Mouse (Mus musculus): ENCODE data around the gene Ccdc13.
A peak's percentile ranks its signal among the peaks of the same experiment; 100 is the strongest.

The Ccdc13 gene

DNA sequence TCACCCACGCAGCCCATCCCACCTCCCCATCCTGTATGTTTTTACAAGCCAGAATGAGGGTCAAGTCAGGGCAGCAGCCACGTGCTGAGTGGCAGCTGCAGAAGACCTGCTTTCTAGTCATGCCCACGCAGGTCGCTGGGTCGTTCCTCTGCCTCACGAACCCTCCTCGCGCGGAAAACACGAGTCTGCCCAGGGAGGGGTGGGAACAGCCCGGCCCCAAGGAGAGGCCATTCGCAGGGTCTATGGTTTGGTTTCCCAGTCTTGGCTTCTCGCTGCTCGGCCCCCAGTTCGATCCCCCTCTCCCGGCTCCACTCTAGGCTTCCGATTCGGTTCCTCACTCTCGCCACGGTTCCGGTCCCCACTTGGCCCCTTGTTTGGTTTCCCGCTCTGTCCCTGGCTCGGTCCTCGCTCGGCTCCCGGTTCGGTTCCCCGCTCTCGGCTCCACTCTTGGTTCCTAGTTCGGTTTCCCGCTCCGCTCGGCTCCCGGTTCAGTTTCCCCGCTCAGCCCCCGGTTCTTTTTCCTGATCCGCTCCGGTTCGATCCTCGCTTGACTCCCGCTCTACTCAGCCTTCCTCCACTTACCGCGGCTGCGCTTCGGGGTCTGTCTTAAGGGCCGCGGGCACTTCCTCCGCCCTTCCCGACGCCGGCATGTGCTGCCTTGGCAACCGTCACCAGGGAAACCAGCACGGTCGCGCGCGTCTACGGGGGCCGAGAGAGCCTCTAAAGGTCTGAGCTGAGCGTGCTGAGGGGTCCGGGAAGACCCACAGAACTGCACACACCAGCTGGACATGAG lies at the start of gene Ccdc13:
Ccdc13 (minus strand) TSS at position 633 of the 793 bp plus-strand sequence.
- peak; percentile 64 to 70 for DNase-seq

DNA sequence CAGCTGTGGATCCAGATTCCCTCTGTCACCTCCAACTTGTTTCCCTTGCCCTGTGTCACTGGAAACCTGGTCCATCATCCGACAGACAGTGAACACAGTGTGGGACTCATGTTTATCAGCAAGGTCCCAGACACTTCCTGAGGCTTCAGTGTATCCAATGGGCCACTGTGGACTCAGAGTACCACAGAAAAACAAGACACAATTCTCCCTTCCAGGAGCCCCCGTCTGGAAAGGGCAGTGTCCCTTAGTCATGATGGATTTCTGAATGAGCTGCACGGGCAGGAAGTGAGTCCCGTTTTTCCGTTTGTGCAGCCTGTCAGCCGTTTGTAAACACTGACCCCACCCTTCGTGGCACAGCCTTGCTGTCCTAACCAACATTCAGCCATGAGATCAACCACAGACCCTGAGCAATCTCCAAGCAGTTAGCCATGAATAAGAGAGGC lies 42.8 kb upstream of the Ccdc13 start:
- no peak for DNase-seq

- DNase-seq = no peak
These were observed 42.0 kb upstream of the Ccdc13 start for GRCm38 (mm10) chr9:121881301-121881700.

DNA sequence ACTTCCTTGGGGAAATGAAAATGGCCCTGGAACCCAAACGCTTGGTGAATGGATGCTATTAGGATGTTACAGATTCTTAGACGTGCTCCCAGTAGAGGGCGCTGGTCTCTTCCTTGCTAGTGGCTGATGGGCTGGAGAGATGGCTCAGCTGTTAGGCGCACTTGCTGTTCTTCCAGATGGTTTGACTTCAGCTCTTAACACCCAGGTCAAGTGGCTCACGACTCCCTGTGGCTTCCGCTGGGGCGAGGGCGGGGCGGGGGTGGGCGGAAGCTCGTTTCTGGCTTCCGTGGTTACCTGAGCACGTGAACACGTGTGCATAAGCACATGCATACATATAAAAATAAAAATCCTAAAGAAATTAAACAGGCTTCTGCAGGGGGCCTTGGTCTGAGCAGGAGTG lies 41.6 kb upstream of the Ccdc13 start:
- peak; percentile 50 to 66 for DNase-seq

GRCm38 (mm10) chr9:121877052-121877740 lies 37.9 kb upstream of the Ccdc13 start:
- DNase-seq = no peak

- no peak for DNase-seq
These were observed 34.3 kb upstream of the Ccdc13 start for GRCm38 (mm10) chr9:121873578-121873977.

GRCm38 (mm10) chr9:121872062-121872683 lies 32.9 kb upstream of the Ccdc13 start:
- DNase-seq = no peak

GRCm38 (mm10) chr9:121869973-121870515 lies 30.8 kb upstream of the Ccdc13 start:
- no peak for DNase-seq

DNA sequence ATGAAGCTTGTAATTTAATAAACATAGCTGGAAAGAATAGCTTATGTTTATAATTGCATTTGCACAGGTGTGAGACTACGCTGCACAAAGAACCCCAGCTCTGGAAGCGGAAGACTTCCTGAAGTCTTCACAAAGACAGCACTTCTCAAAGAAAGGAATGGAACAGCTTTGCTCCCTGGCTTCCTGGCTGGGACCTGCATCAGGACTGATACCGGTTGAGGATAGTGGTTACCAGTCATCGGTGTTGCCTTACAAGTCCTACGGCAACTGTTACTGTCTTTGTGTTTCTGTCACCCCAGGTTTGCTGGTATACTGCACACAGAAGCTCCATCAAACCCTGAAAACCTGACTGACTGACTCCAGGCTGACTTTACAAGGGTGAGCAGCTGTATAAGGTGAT lies 30.2 kb upstream of the Ccdc13 start:
- DNase-seq = no peak

GRCm38 (mm10) chr9:121868236-121868635 lies 29.0 kb upstream of the Ccdc13 start:
- DNase-seq = no peak

DNA sequence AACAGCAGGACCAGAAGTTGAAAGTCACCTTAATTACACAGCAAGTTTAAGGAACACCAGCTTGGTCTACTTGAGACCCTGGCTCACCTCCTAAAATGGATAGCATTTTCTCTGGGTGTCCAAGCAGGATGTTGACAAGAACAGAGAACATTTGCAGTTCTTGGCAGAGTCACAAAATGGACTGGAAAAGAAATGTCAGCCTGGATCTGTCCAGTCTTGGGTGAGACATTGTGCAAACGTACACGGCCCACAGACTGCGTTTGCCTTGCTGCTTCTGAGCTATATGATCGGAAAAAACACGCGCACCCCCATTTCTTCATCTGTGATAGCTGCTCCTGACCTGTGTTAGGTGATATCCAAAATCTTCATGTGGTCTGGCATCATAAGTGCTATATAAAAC lies 28.4 kb upstream of the Ccdc13 start:
- DNase-seq = no peak

GRCm38 (mm10) chr9:121865425-121866008 lies 26.3 kb upstream of the Ccdc13 start:
- no peak for DNase-seq

- no peak for DNase-seq
These were observed 25.6 kb upstream of the Ccdc13 start for GRCm38 (mm10) chr9:121864837-121865236.

GRCm38 (mm10) chr9:121860921-121861320 lies 21.7 kb upstream of the Ccdc13 start:
- DNase-seq = no peak

GRCm38 (mm10) chr9:121859345-121859744 lies 20.1 kb upstream of the Ccdc13 start:
- DNase-seq = no peak

- no peak for DNase-seq
These were observed 18.9 kb upstream of the Ccdc13 start, which contains the start of gene Higd1a for GRCm38 (mm10) chr9:121858153-121858488. Gene Higd1a (minus strand): TSS chr9:121858362.

- DNase-seq = peak; percentile 96
These were observed 18.4 kb upstream of the Ccdc13 start for GRCm38 (mm10) chr9:121857474-121858152.

- DNase-seq = no peak
These were observed 17.6 kb upstream of the Ccdc13 start for GRCm38 (mm10) chr9:121856649-121857416.

DNA sequence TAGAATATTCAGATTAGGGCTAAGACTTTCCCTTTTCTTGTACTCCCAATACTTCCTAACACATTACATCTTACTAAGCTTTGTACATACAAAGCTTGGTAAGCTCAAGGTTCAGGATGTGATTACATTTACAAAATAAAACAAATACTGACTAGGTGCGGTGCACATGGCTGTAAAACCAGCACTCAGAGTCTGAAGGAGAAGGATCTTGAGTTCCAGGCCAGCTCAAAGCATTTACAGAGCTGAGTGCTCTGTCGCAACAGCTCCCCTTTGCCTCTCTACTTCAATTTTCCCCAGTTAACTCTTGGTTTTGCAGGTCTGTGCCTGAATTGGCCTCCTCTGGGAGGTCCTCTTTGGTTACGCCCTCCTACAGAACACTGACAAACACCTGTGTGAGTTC lies 15.0 kb upstream of the Ccdc13 start:
- no peak for DNase-seq

GRCm38 (mm10) chr9:121847842-121848241 lies 8.6 kb upstream of the Ccdc13 start:
- no peak for DNase-seq

DNA sequence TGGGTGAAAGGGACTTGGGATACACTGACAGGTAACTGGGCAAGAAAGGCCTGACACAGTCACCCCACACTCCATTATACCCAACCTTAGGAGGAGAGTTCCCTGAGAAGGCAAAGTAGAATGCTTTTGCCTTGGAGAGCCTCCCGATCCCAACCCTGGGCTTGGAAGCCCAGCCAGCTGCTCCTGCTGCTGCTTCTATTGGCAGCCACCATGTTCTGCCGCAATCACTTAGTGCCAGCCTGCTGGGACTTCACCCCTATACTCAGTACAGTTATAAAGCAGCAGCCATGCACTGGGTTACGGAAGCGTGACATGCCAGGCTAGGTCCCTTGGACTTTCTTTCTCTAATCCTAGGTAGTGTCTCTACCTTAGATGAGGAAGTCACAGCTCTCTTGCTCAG lies 7.9 kb upstream of the Ccdc13 start:
- no peak for DNase-seq
